Mouse (Mus musculus): ENCODE data around the gene Klhl26.

Gene Klhl26

GRCm38 (mm10) chr8:70502540-70502939 lies 25.8 kb upstream of the Klhl26 start:
- in situ Hi-C loops (cut with MboI, MseI): loop anchor here (5.0 to 25.0 kb wide), 2 partner anchors 90 to 1160 kb away; partner anchors contain the start of gene Unc13a

- in situ Hi-C loops (cut with MboI, MseI): loop anchor here (5.0 to 25.0 kb wide), 2 partner anchors 90 to 1160 kb away; partner anchors contain the start of gene Unc13a
These were observed 25.2 kb upstream of the Klhl26 start for GRCm38 (mm10) chr8:70501820-70502529.

DNA sequence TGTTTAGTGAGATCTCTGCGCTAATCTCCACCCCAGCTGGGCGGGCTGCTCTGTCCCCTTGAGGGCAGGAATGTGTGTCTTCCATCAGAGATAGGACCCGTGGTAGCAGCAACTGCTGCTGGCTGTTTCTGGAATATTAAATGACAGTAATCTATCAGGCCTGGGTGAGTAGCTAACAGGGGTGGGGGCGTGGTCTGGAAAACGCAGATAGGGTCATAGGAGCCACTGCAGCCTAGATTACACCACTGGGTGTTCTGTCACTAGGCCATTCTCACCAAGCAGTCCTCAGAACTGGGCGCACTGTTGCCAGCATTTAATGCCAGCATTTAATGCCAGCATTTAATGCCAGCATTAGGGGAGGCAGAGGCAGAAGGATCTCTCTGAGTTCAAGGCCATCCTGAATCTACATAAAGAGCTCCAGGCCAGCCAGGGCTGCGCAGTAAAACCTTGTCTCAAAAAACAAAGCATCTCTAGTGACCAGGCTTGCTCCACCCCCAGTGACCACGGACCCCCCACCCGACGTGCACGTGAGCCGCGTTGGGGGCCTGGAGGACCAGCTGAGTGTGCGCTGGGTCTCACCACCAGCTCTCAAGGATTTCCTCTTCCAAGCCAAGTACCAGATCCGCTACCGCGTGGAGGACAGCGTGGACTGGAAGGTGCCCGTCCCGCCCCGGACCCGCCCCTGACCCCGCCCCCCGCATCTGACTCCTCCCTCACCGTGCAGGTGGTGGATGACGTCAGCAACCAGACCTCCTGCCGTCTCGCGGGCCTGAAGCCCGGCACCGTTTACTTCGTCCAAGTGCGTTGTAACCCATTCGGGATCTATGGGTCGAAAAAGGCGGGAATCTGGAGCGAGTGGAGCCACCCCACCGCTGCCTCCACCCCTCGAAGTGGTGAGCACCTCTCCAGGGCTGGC lies 23.9 kb upstream of the Klhl26 start:
- in situ Hi-C loops (cut with MboI, MseI): loop anchor here (5.0 to 25.0 kb wide), 2 partner anchors 88 to 1162 kb away; partner anchors contain the start of gene Unc13a

DNA sequence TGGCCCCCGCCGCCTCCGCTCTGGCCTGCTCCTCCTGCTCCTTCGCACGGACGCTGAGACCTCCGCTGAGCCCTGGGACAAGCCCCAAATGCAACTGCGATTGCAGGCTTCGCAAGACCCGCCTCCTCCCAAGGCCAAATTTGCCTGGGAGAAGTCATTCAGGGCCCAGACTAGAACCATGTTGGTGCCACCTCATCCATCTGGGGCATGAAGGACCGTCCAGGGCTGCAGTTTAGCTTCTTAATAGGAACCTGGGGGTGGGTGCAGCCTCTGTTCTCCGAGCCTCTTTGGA lies 18.9 kb upstream of the Klhl26 start:
- in situ Hi-C loops (cut with MboI, MseI): no loop called here

- in situ Hi-C loops (cut with MboI, MseI): no loop called here
These were observed 18.4 kb upstream of the Klhl26 start for GRCm38 (mm10) chr8:70495001-70495770.

DNA sequence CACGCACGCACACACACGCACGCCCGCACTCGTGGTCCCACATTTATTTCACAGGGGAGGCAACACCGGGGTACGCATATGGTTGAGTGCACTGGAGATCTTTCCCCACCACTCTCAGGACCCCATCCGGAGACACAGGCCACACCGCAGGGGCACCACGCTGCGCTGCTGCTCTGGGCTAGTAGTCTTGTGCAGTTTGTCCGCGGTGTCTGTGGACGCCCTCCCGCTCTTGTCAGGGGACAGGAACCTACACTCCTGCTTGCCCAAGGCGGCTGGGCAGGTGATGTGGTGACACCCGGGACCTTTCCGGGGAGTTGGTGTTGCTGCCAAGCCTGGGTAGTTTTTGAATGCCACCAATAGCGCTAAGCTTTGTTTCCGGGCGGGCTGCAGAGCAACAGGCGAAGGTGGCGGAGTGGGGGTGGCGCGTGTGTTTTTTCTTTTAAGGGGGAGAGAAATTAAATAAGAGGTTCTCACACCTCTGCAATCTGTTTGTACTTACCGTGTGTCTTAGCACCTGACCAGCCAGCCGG lies 17.7 kb upstream of the Klhl26 start:
- in situ Hi-C loops (cut with MboI, MseI): no loop called here

GRCm38 (mm10) chr8:70493692-70494415 lies 17.1 kb upstream of the Klhl26 start:
- in situ Hi-C loops (cut with MboI, MseI): no loop called here

- in situ Hi-C loops (cut with MboI, MseI): no loop called here
These were observed 16.2 kb upstream of the Klhl26 start, which contains the start of gene Crlf1 for GRCm38 (mm10) chr8:70492664-70493640. TSS of gene Crlf1 (plus strand) at chr8:70493158.

DNA sequence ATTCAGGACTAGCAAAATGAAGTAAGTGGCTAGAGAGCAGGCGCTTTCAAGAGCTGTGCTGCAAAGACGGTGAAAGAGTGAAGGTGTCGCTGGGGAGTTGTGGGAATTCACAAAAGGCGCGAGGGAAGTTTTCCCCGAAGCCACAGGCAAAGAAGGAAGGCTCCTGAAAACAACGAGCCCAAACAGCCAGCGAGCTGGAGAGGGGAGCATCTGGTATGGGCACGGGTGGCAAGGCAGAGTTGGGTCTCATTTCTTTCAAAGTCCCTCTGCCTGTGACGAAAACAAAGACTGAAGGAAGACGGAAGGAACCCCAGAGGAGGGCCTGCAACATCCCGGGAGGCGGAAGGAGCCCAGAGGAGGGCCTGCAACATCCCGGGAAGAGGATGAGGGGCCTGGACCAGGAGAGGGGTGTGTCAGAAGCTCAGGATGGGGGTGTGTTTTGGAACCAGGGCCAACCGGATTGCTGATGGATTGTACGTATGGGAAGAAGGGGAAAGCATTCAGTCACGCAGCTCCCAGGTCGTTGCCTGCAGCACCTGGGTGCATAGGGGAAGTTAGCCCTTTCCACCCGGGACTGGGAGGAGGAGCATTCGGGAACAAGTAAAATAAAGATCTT lies 14.2 kb upstream of the Klhl26 start:
- in situ Hi-C loops (cut with MboI, MseI): no loop called here

- in situ Hi-C loops (cut with MboI, MseI): no loop called here
These were observed 13.5 kb upstream of the Klhl26 start for GRCm38 (mm10) chr8:70490061-70490879.

GRCm38 (mm10) chr8:70489576-70489975 lies 12.8 kb upstream of the Klhl26 start:
- in situ Hi-C loops (cut with MboI, MseI): no loop called here

GRCm38 (mm10) chr8:70488931-70489470 lies 12.2 kb upstream of the Klhl26 start:
- in situ Hi-C loops (cut with MboI, MseI): no loop called here

DNA sequence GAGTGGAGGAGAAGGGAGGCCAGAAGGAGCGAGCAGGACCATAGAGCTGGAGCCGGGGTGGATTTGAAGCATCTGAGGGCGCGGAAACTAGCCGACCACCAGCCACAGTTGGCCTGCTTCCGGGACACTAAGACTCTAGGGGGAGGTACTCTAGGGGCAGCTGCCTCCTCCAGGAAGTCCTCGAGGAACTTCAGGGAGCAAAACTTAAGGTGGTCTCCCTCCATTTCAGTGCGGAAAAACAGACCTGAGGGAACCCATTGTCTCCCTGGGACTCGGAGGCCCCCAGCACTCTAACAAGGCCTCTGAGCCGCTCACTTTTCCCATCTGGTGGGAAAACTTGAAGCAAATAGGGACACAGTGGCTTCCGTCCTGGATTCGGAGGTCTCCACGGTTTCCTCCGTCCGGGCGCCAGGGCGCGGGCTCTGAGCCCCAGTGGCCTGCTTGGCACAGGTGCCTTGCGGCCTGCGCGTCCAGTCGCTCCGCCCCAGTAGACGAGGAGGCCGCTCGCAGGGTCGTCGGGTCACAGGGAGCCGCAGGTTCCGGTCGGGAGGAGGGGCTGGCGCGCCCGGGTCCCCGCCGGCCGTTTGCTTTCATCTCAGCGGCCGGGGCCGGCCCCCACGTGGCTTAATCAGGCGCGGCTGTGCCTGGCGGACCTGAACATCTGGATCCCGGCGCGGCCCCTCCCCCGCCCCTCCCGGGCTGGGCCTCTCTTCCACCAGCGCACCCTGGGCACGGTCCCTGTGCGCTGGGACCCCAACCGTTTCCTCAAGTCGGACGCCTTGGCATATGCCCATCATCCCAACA lies 11.4 kb upstream of the Klhl26 start:
- in situ Hi-C loops (cut with MboI, MseI): no loop called here

GRCm38 (mm10) chr8:70486941-70487520 lies 10.3 kb upstream of the Klhl26 start, which contains the start of gene Tmem59l:
TSS of gene Tmem59l (minus strand) at chr8:70487358.
- in situ Hi-C loops (cut with MboI, MseI): no loop called here

DNA sequence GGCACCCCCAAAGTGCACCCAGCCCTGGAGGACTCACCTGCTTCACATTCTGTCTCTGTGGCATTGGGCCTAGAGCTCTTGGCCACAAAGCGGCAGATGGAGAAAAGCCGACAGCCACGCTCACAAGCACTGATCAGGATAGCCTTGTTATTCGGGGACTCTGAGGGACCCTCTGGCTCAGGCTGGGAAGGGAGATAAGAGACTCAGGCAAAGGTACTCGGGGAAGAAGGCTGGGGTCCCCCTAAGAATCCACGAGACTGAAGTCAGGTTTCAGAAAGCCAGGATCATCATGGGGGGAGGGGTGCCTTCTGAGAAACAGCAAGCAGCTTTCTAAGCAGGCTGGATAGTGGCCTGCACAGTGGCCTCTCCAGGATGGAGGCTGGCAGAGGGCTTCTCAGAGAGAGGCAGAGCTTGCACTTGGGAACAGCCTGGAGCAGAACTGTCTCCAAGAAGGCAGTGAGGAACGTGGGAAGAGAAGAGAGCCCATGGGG lies 9.5 kb upstream of the Klhl26 start:
- in situ Hi-C loops (cut with MboI, MseI): no loop called here

DNA sequence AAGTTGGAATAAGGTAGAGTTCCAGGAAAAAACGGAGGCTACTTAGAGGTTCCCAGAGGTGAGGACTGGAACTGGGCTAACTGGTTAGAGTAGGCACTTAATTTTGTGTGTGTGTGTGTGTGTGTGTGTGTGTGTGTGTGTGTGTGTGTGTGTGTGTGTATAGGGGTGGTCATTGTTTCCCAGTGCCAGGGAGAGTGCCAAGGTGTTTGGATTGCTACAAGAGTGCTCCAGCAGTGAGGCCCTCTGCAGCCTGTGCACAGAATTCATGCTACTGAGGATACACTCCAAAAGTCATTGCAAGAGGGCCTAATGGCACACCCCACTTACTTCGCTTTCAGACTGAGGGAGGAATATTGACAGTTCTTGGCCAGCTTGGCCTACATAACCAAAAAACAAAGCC lies 6.2 kb upstream of the Klhl26 start:
- in situ Hi-C loops (cut with MboI, MseI): no loop called here

- in situ Hi-C loops (cut with MboI, MseI): no loop called here
These were observed 5.1 kb upstream of the Klhl26 start for GRCm38 (mm10) chr8:70481908-70482307.
